Mouse (Mus musculus): ENCODE results near the gene Slc25a17. TPM values are rescaled to one million over a fixed set of nuclear protein-coding genes. Genes with fewer than 3 reads are reported as not detected.

Gene Slc25a17
- polyA plus RNA-seq, 1 experiment from 2014 or later: 104 TPM

DNA sequence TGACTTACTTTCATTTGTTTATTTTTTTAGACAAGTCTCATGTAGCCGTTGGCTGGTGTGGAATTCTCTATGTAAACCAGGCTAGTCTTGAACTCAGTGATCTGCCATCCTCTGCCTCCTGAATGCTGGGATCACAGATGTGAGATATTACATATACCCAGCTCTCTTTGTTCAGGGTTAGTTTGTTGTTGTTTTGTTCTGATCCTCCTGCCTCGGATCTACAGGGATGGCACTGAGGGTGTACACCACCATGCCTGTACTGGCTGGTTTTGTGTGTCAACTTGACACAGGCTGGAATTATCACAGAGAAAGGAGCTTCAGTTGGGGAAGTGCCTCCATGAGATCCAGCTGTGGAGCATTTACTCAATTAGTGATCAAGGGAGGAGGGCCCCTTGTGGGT, 12.2 kb downstream of the Slc25a17 start:
- Histone ChIP-seq H3K9me3 (no peaks in the 10 kb centered on the region), H3K4me2 (no peak overlapping the region), H3K9ac (no peak overlapping the region), H3K4me1 (no peaks in the 10 kb centered on the region), H3K4me3 (replicated peaks) (no peak overlapping the region), H3K36me3 (replicated peaks) (peaks cover 7% of the 10 kb centered on the region), H3K27ac (no peak overlapping the region), H3K27me3 (no peaks in the 10 kb centered on the region)
- 69% methylated on average over 2 of the region's 2 CpGs for WGBS
- ATAC-seq (ENCODE audit: low FRiP score): no peak

DNA sequence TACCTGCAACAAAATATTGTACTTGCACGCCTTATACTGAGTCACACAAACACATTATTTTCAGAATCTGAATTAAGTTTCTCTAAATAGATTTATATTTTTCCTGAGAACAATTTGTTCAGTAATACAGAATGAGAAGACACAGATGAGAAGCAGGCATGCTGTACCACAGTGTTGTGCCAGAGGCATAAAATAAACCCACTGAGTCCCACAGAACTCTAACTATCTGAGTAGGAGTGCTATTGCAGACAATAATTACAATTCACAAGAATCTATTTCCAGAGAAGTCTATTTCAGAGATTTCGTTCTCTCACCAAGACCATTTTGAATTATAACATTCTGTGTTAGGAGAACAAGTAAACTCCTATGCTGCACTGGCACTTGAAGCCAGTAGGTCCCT, 13.1 kb downstream of the Slc25a17 start:
- H3K9ac ChIP-seq: no peak overlapping the region
- H3K27ac ChIP-seq: no peak overlapping the region
- no peaks in the 10 kb centered on the region for H3K27me3 ChIP-seq
- no peaks in the 10 kb centered on the region for H3K9me3 ChIP-seq
- ATAC-seq (ENCODE audit: low FRiP score): no peak
- H3K4me3 ChIP-seq (replicated peaks): no peak overlapping the region
- WGBS: 93% methylated on average over 2 of the region's 2 CpGs
- peaks cover 12% of the 10 kb centered on the region for H3K36me3 ChIP-seq (replicated peaks)
- H3K4me1 ChIP-seq: no peaks in the 10 kb centered on the region
- no peak overlapping the region for H3K4me2 ChIP-seq

DNA sequence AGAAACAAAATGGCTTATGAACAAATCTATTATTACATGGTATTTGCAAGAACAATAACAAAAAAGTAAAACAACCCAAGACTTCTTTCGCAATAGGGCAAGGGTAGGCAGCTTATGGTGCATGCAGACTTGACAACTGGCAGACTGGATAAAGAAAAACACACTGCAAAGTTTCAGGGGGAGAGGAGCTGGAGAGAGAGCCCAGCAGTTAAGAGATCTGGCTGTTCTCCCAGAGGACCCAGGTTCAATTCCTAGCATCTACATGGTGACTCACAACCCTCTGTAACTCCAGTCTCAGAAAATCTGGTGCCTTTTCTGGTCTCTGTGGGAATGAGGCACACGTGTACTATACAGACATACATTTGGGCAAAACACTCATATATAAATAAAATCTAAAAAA, 19.2 kb downstream of the Slc25a17 start:
- no peak overlapping the region for H3K4me3 ChIP-seq (replicated peaks)
- no peak overlapping the region for H3K27ac ChIP-seq
- H3K27me3 ChIP-seq: no peaks in the 10 kb centered on the region
- H3K9ac ChIP-seq: no peak overlapping the region
- peaks cover 38% of the 10 kb centered on the region for H3K36me3 ChIP-seq (replicated peaks)
- no peak for ATAC-seq (ENCODE audit: low FRiP score)
- 99% methylated on average over 2 of the region's 2 CpGs for WGBS
- H3K9me3 ChIP-seq: no peaks in the 10 kb centered on the region
- H3K4me1 ChIP-seq: no peaks in the 10 kb centered on the region
- no peak overlapping the region for H3K4me2 ChIP-seq

DNA sequence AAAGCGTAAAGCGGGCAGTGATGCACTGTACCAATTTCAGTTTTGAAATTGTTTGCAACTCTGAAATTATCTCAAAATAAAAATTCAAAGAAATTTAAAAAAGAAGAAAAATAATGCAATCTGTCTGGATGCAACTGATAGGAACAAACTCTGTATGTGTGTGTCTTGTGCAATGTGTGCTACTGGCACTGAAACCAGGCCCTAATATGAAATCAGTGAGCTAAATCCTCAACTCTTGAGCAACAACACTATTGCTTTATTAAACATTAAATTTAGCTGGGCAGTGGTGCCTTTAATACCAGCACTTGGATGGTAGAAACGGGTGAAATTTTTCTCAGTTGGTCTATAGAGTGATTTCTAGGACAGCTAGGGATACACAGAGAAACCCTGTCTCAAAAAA, 21.5 kb downstream of the Slc25a17 start:
- no peaks in the 10 kb centered on the region for H3K4me1 ChIP-seq
- no peak overlapping the region for H3K4me3 ChIP-seq (replicated peaks)
- no peaks in the 10 kb centered on the region for H3K9me3 ChIP-seq
- H3K9ac ChIP-seq: no peak overlapping the region
- no peak overlapping the region for H3K27ac ChIP-seq
- H3K27me3 ChIP-seq: no peaks in the 10 kb centered on the region
- H3K36me3 ChIP-seq (replicated peaks): peaks cover 59% of the 10 kb centered on the region
- 96% methylated on average over 3 of the region's 3 CpGs for WGBS
- no peak for ATAC-seq (ENCODE audit: low FRiP score)
- no peak overlapping the region for H3K4me2 ChIP-seq

DNA sequence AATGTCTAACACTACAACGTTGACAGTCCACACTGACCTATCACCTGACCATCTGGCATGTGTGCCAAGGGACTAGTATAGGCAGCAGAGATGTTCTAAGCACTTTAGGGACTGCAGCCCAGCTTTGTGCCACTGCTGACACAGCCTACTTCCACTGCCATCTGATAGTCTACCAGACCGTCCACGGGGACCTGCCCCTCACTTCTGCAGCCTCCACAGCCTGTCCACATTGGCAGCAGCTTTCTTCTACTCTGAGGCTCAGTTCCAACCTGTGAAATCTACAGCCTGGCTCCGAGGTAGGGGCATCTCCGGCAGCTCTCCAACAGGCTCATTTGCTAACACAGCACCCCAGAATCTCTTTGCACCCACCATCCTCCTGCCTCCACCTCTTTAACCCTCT, 24.1 kb downstream of the Slc25a17 start:
- no peak overlapping the region for H3K9ac ChIP-seq
- H3K4me1 ChIP-seq: no peaks in the 10 kb centered on the region
- WGBS: 95% methylated on average over 5 of the region's 5 CpGs
- no peaks in the 10 kb centered on the region for H3K9me3 ChIP-seq
- peaks cover 57% of the 10 kb centered on the region for H3K36me3 ChIP-seq (replicated peaks)
- no peak overlapping the region for H3K4me3 ChIP-seq (replicated peaks)
- no peak overlapping the region for H3K27ac ChIP-seq
- no peak for ATAC-seq (ENCODE audit: low FRiP score)
- H3K27me3 ChIP-seq: no peaks in the 10 kb centered on the region
- H3K4me2 ChIP-seq: no peak overlapping the region

DNA sequence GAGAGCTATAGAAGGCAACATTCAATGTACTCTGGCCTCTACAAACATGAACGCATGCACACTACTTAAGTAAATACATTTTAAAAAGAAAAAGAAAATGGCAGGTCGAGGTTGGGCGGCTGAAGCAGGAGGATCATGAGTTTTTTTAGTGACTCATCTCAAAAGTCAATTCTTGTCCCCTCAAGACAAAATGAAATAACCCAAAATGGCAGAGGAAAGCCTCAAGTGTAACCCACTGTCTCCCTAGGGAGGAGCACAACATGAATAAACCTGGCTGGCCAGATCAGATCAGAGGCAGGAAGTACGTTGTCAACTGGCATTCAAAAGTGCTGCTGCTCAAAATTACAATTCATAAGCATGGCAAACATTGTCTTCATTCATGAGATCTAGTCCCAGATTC, 28.1 kb downstream of the Slc25a17 start:
- Histone ChIP-seq H3K4me1 (no peaks in the 10 kb centered on the region), H3K27me3 (no peaks in the 10 kb centered on the region), H3K4me3 (replicated peaks) (no peak overlapping the region), H3K9ac (no peak overlapping the region), H3K36me3 (replicated peaks) (peaks cover 59% of the 10 kb centered on the region), H3K9me3 (no peaks in the 10 kb centered on the region), H3K4me2 (no peak overlapping the region), H3K27ac (no peak overlapping the region)
- 93% methylated on average over 4 of the region's 4 CpGs for WGBS
- no peak for ATAC-seq (ENCODE audit: low FRiP score)

DNA sequence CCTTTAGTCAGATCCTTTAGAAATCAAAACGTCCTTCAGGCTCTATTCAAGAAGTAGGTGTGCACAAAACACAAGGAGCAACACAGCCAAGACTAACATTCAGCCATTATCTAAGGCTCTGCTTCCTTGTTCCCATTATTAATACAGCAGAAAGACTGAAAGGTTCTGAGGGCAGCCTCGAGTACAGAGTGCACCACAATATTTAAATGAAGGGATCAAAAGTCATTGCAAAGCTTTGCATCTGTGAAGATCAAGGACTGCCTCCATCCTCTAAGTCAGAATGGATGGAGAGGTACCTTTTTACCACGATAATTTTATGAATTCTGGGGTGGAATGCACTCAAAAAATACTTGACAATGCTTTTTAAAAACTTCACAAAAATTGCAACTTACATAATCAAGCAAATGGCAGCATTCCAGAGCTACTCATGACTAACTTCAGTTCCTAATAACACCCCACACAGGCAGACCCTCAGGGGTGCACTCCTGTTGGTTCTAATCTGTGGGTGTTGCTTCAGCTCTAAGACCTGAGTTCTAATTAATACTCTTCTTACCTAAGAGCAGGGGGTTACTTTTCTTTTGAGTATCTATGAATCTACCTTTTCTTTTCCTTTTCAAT, 29.7 kb downstream of the Slc25a17 start:
- H3K4me1 ChIP-seq: no peaks in the 10 kb centered on the region
- no peaks in the 10 kb centered on the region for H3K27me3 ChIP-seq
- H3K9me3 ChIP-seq: no peaks in the 10 kb centered on the region
- no peak overlapping the region for H3K4me3 ChIP-seq (replicated peaks)
- peaks cover 67% of the 10 kb centered on the region for H3K36me3 ChIP-seq (replicated peaks)
- H3K27ac ChIP-seq: no peak overlapping the region
- H3K9ac ChIP-seq: no peak overlapping the region
- WGBS: 54% methylated on average over 3 of the region's 3 CpGs
- ATAC-seq (ENCODE audit: low FRiP score): no peak
- no peak overlapping the region for H3K4me2 ChIP-seq

DNA sequence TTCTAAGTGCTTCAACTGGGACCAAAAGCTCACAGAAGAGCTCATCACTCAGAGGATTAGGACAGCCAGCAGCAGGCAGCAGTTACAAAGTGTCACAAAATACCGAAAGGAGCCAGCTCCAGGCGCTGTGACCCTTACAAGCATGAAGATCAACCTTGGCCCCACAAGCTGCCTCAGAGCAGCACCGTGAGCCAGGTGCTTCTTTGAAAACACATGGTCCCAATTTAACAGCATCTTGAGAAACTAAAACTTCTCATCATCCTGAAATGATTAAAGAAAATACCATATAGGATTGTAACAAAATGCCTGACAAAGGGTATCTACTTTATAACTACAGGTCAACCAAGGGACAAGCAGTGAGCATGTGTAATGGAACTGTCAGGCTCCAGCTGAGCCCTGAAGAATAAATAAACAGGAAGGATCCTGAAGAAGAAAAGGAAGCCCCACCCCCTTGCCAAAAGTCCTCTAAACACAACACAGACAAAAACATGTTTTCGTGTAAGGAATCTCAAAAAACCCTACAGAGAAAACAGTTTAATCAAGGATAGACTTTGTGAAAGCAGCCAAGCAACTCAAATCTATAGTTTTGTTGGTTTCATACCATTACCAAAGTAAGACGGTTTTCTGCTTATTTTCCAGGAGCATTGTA, 30.8 kb downstream of the Slc25a17 start:
- no peaks in the 10 kb centered on the region for H3K4me1 ChIP-seq
- H3K4me2 ChIP-seq: no peak overlapping the region
- H3K27ac ChIP-seq: no peak overlapping the region
- no peaks in the 10 kb centered on the region for H3K27me3 ChIP-seq
- 70% methylated on average over 5 of the region's 5 CpGs for WGBS
- H3K36me3 ChIP-seq (replicated peaks): peaks cover 65% of the 10 kb centered on the region
- no peak for ATAC-seq (ENCODE audit: low FRiP score)
- no peak overlapping the region for H3K9ac ChIP-seq
- no peak overlapping the region for H3K4me3 ChIP-seq (replicated peaks)
- no peaks in the 10 kb centered on the region for H3K9me3 ChIP-seq

DNA sequence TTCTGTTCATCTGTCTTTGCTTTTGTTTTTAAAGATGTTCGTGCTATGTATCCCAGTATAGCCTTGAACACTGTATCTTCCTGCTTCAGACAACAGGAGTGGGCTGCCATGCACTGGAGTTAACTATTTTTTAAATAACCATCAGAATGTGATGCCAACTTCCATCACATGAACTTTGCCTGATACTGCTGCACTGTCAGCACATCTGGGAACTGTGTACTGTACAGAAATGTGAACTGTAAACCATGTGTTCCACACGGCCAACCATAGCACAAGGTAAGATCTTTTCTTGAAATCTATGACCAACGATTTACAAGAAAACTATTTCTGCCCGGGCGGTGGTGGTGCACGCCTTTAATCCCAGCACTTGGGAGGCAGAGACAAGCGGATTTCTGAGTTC, 33.1 kb downstream of the Slc25a17 start:
- Histone ChIP-seq H3K4me1 (no peaks in the 10 kb centered on the region), H3K9ac (no peak overlapping the region), H3K36me3 (replicated peaks) (peaks cover 60% of the 10 kb centered on the region), H3K27ac (no peak overlapping the region), H3K4me3 (replicated peaks) (no peak overlapping the region), H3K4me2 (no peak overlapping the region), H3K27me3 (no peaks in the 10 kb centered on the region), H3K9me3 (no peaks in the 10 kb centered on the region)
- no peak for ATAC-seq (ENCODE audit: low FRiP score)
- WGBS: 91% methylated on average over 7 of the region's 7 CpGs

DNA sequence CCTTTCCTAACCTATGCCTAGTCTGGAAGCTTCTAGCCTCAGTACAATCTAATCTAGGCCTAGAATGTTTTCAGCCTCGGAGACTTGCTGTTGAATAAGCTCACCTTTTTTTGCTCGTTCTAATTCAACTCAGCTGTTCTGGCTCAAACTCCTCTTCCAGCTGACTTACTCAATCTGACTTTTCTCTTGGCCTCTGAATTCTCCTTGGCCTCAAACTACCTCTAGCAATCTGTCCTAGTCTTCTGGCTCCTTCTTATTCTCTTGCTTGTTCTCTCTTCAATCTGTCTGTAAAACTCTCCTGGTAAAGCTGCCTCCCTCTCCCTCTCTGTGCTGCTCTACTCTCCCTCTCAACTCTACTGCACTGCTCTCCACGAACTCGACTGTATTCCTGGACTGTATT, 35.6 kb downstream of the Slc25a17 start:
- H3K27me3 ChIP-seq: no peaks in the 10 kb centered on the region
- peaks cover 70% of the 10 kb centered on the region for H3K36me3 ChIP-seq (replicated peaks)
- WGBS: 87% methylated on average over 4 of the region's 4 CpGs
- H3K9me3 ChIP-seq: no peaks in the 10 kb centered on the region
- H3K4me3 ChIP-seq (replicated peaks): no peak overlapping the region
- no peak overlapping the region for H3K9ac ChIP-seq
- no peaks in the 10 kb centered on the region for H3K4me1 ChIP-seq
- no peak overlapping the region for H3K27ac ChIP-seq
- ATAC-seq (ENCODE audit: low FRiP score): no peak
- no peak overlapping the region for H3K4me2 ChIP-seq

DNA sequence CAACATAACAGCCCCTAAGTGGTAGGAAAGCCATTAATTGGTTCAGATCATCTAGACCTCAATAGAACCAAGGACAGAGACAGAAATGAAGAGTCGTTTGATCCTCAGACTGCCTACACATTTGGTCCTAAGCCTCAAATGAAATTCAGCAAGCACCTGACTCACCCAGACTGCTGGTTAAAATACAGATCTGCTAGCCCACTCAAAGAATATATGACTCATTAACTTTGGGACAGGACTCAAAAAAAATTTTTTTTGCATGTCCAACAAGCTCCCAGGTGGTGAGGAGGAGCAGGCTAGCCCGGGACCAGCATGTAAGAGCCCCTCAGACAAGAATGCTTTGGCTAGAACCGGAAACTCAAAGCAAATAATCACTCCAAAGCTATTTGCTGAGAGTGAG, 40.5 kb downstream of the Slc25a17 start:
- Histone ChIP-seq H3K4me3 (replicated peaks) (no peak overlapping the region), H3K4me1 (no peaks in the 10 kb centered on the region), H3K4me2 (no peak overlapping the region), H3K9ac (no peak overlapping the region), H3K9me3 (no peaks in the 10 kb centered on the region), H3K27ac (no peak overlapping the region), H3K27me3 (no peaks in the 10 kb centered on the region), H3K36me3 (replicated peaks) (peaks cover 74% of the 10 kb centered on the region)
- ATAC-seq (ENCODE audit: low FRiP score): no peak
- WGBS: 91% methylated on average over 3 of the region's 3 CpGs

DNA sequence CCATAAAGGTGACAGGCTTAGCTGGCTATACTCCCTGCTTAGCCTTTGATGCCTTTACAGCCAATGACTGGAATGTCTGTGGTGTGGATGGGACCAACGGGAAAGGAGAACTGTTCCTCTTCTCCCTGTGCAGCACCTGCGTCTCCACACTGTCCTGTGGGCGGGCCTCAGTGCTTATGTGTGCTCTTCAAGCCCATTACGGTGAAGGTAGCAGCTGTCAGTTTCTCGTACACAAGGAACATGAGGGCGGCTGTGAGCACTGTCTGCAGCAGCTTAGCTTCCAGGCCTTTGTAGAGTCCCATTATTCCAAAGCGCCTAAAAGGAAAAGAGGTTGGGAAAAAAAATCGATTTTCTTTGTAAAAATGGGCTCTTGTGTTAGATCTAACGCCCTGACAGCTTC, 41.1 kb downstream of the Slc25a17 start:
- Histone ChIP-seq H3K4me1 (no peaks in the 10 kb centered on the region), H3K36me3 (replicated peaks) (peaks cover 74% of the 10 kb centered on the region), H3K4me2 (no peak overlapping the region), H3K27me3 (no peaks in the 10 kb centered on the region), H3K9me3 (no peaks in the 10 kb centered on the region), H3K27ac (no peak overlapping the region), H3K4me3 (replicated peaks) (no peak overlapping the region), H3K9ac (no peak overlapping the region)
- ATAC-seq (ENCODE audit: low FRiP score): no peak
- 79% methylated on average over 9 of the region's 9 CpGs for WGBS

DNA sequence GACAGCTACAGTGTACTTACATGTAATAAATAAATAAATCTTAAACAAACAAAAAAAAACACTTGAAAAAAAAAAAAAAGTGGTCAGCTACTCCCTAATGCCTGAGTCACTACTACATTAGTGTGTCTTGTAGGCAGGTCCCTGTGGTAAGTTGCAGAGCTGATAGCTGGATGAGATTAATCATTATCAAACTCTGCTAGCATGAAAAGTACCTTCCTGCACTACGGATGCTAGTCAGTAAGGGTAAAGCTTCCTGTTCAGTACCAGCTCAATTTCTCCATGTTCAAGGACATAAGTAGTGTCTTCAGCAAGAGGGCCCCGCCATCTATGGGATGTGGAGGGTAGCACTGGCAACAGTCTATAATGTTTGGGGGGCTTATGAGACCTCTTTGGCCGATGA, 46.7 kb downstream of the Slc25a17 start:
- H3K27ac ChIP-seq: no peak overlapping the region
- H3K27me3 ChIP-seq: no peaks in the 10 kb centered on the region
- no peak overlapping the region for H3K4me3 ChIP-seq (replicated peaks)
- no peak overlapping the region for H3K4me2 ChIP-seq
- no peak overlapping the region for H3K9ac ChIP-seq
- WGBS: 89% methylated on average over 3 of the region's 3 CpGs
- H3K36me3 ChIP-seq (replicated peaks): peaks cover 32% of the 10 kb centered on the region
- no peak for ATAC-seq (ENCODE audit: low FRiP score)
- no peaks in the 10 kb centered on the region for H3K9me3 ChIP-seq
- no peaks in the 10 kb centered on the region for H3K4me1 ChIP-seq

All from forebrain, embryonic 12.5 days (tissue).